In genomic region chr15:87923906-87924305, GRCm38 (mm10) we compare ENCODE assay signal across 12 mouse cellular contexts.
DNase-seq lines count a peak whose midpoint lies in the region; ATAC-seq and TF ChIP-seq lines count a peak whose summit lies in the region.
"Had no signal": no experiment of that assay in that cellular context is flagged by ENCODE, and none has a peak within 500 bp of the region (broad histone marks: within the 10 kb centered on the region; RNA-seq: fewer than 3 reads in every experiment).

No protein-coding gene starts in this region.

- H3K27ac ChIP-seq in forebrain, embryonic 10.5 days = no peak overlapping the region
- H3K27ac ChIP-seq in forebrain, embryonic 14.5 days (ENCODE audit: low read depth, low read length) = no peak overlapping the region
- H3K27ac ChIP-seq in liver, embryonic 14.5 days = no peak overlapping the region
- no peak overlapping the region for H3K27ac ChIP-seq in liver, embryonic 12.5 days
- no peak overlapping the region for H3K27ac ChIP-seq in ES-E14 (ENCODE audit: insufficient read depth, low read depth, low read length, poor library complexity, severe bottlenecking)
- H3K27ac ChIP-seq: heart, embryonic 15.5 days; intestine, embryonic 15.5 days; midbrain, embryonic 12.5 days had no signal

- intact Hi-C loops in left cerebral cortex, postnatal 4 days (cut with DNase I) = no loop called here

- no peaks in the 10 kb centered on the region for H3K27me3 ChIP-seq in forebrain, embryonic 10.5 days (ENCODE audit: poor library complexity, severe bottlenecking)
- no peaks in the 10 kb centered on the region for H3K27me3 ChIP-seq in forebrain, embryonic 14.5 days (replicated peaks; ENCODE audit: control insufficient read depth, insufficient read depth, low read length)
- no peaks in the 10 kb centered on the region for H3K27me3 ChIP-seq in liver, embryonic 14.5 days (ENCODE audit: control insufficient read depth, insufficient read depth, low read length)
- H3K27me3 ChIP-seq in liver, embryonic 12.5 days (replicated peaks) = no peaks in the 10 kb centered on the region
- H3K27me3 ChIP-seq: heart, embryonic 15.5 days; intestine, embryonic 15.5 days had no signal

- H3K9me3 ChIP-seq in forebrain, embryonic 10.5 days = no peaks in the 10 kb centered on the region
- no peaks in the 10 kb centered on the region for H3K9me3 ChIP-seq in forebrain, embryonic 14.5 days (replicated peaks; ENCODE audit: control insufficient read depth, low read length)
- H3K9me3 ChIP-seq in liver, embryonic 14.5 days (ENCODE audit: control insufficient read depth, low read length) = no peaks in the 10 kb centered on the region
- H3K9me3 ChIP-seq in liver, embryonic 12.5 days (replicated peaks) = 0 out of 2 replicates have a peak, but pooled peaks cover 3% of the 10 kb centered on the region
- no peaks in the 10 kb centered on the region for H3K9me3 ChIP-seq in ES-E14 (ENCODE audit: control insufficient read depth, insufficient read depth, low read depth, low read length)
- H3K9me3 ChIP-seq: heart, embryonic 15.5 days; intestine, embryonic 15.5 days; midbrain, embryonic 12.5 days had no signal

- whole genome bisulfite sequencing in forebrain, embryonic 10.5 days = 45% methylated on average over 9 of the region's 9 CpGs
- 39% methylated on average over 9 of the region's 9 CpGs for WGBS in forebrain, embryonic 14.5 days
- 28% methylated on average over 9 of the region's 9 CpGs for WGBS in liver, embryonic 14.5 days (ENCODE audit: insufficient replicate concordance)
- 33% methylated on average over 9 of the region's 9 CpGs for WGBS in liver, embryonic 12.5 days (ENCODE audit: insufficient replicate concordance)

- peak; percentile 19 for DNase-seq in forebrain, embryonic 10.5 days (ENCODE audit: extremely low spot score, low spot score)
- DNase-seq in forebrain, embryonic 14.5 days (ENCODE audit: low spot score) = no peak
- DNase-seq in liver, embryonic 14.5 days (ENCODE audit: low read depth in 3 of 3, low spot score in 3 of 3) = no peak
- DNase-seq in ES-E14 (ENCODE audit: low read depth, low spot score) = peak; percentile 17
- peak; percentile 39 for DNase-seq in left cerebral cortex, postnatal 4 days
- no peak for DNase-seq in thymus, postnatal 0 days (ENCODE audit: low spot score)
- DNase-seq: cerebellum, adult 2 months had no signal

- TF ChIP-seq CTCF in liver, embryonic 14.5 days (IDR thresholded peaks at IDR 0.05; ENCODE audit: low read depth) = peak; percentile 26; the same call in 1 of the 2 replicates

- H3K4me2 ChIP-seq in forebrain, embryonic 14.5 days (ENCODE audit: low read length) = no peak overlapping the region
- no peak overlapping the region for H3K4me2 ChIP-seq in liver, embryonic 14.5 days (ENCODE audit: low read depth)
- no peak overlapping the region for H3K4me2 ChIP-seq in liver, embryonic 12.5 days
- H3K4me2 ChIP-seq: heart, embryonic 15.5 days; intestine, embryonic 15.5 days; midbrain, embryonic 12.5 days had no signal

- H3K4me1 ChIP-seq in forebrain, embryonic 10.5 days = no peaks in the 10 kb centered on the region
- 0 out of 2 replicates have a peak, but pooled peaks cover 4% of the 10 kb centered on the region for H3K4me1 ChIP-seq in forebrain, embryonic 14.5 days (ENCODE audit: control insufficient read depth, insufficient read depth, low read length)
- H3K4me1 ChIP-seq in liver, embryonic 14.5 days (replicated peaks; ENCODE audit: control insufficient read depth in 2 of 2, insufficient read depth in 2 of 2, low read length in 1 of 2) = no peaks in the 10 kb centered on the region
- H3K4me1 ChIP-seq in liver, embryonic 12.5 days = no peaks in the 10 kb centered on the region
- no peaks in the 10 kb centered on the region for H3K4me1 ChIP-seq in ES-E14 (ENCODE audit: control insufficient read depth in 2 of 2, insufficient read depth in 2 of 2, low read length in 2 of 2, poor library complexity in 1 of 2)
- H3K4me1 ChIP-seq: heart, embryonic 15.5 days; intestine, embryonic 15.5 days; midbrain, embryonic 12.5 days had no signal

- in situ Hi-C loops in ES-E14 (cut with MboI; ENCODE audit: low sequenced_read_pairs in 2 of 2, unreplicated experiment in 2 of 2) = no loop called here

- ATAC-seq in forebrain, embryonic 14.5 days = no peak
- ATAC-seq in liver, embryonic 14.5 days (ENCODE audit: insufficient read depth) = no peak
- no peak for ATAC-seq in liver, embryonic 12.5 days
- ATAC-seq: activated CD4-positive, CD25-positive, alpha-beta regulatory T cell, adult 4 months; intestine, embryonic 15.5 days had no signal

- no peak overlapping the region for H3K9ac ChIP-seq in forebrain, embryonic 14.5 days (ENCODE audit: low read length)
- no peak overlapping the region for H3K9ac ChIP-seq in liver, embryonic 14.5 days (replicated peaks)
- H3K9ac ChIP-seq in liver, embryonic 12.5 days = no peak overlapping the region
- H3K9ac ChIP-seq in ES-E14 (ENCODE audit: insufficient read depth, low read depth, low read length, poor library complexity, severe bottlenecking) = no peak overlapping the region
- H3K9ac ChIP-seq: heart, embryonic 15.5 days; intestine, embryonic 15.5 days; midbrain, embryonic 12.5 days had no signal

- TF ChIP-seq EP300 in liver, embryonic 14.5 days (IDR thresholded peaks at IDR 0.05; ENCODE audit: low read depth) = no peak

- no peaks in the 10 kb centered on the region for H3K36me3 ChIP-seq in forebrain, embryonic 10.5 days (replicated peaks)
- no peaks in the 10 kb centered on the region for H3K36me3 ChIP-seq in forebrain, embryonic 14.5 days (ENCODE audit: control insufficient read depth, insufficient read depth, low read length)
- no peaks in the 10 kb centered on the region for H3K36me3 ChIP-seq in liver, embryonic 14.5 days (replicated peaks; ENCODE audit: control insufficient read depth, insufficient read depth, low read depth)
- no peaks in the 10 kb centered on the region for H3K36me3 ChIP-seq in liver, embryonic 12.5 days
- no peaks in the 10 kb centered on the region for H3K36me3 ChIP-seq in ES-E14 (ENCODE audit: control insufficient read depth, insufficient read depth, low read length, poor library complexity, severe bottlenecking)
- H3K36me3 ChIP-seq: heart, embryonic 15.5 days; intestine, embryonic 15.5 days; midbrain, embryonic 12.5 days had no signal

- H3K4me3 ChIP-seq in forebrain, embryonic 10.5 days = no peak overlapping the region
- H3K4me3 ChIP-seq in forebrain, embryonic 14.5 days (ENCODE audit: low read depth, low read length) = no peak overlapping the region
- H3K4me3 ChIP-seq in liver, embryonic 14.5 days (ENCODE audit: insufficient read depth in 1 of 2, low read depth in 2 of 2, low read length in 2 of 2) = no peak overlapping the region
- H3K4me3 ChIP-seq in liver, embryonic 12.5 days = no peak overlapping the region
- H3K4me3 ChIP-seq in ES-E14 (ENCODE audit: insufficient read depth in 1 of 2, low read depth in 1 of 2, low read length in 2 of 2, poor library complexity in 1 of 2, severe bottlenecking in 1 of 2) = no peak overlapping the region
- H3K4me3 ChIP-seq: heart, embryonic 15.5 days; intestine, embryonic 15.5 days; midbrain, embryonic 12.5 days had no signal

TF ChIP-seq in ES-E14, 5 proteins besides CTCF, POLR2A, EP300 and RAD21:
- TF ChIP-seq HCFC1 (IDR thresholded peaks at IDR 0.05; ENCODE audit: borderline replicate concordance, insufficient read depth, low read length) = no peak
- no peak for TF ChIP-seq ZNF384 (IDR thresholded peaks at IDR 0.05; ENCODE audit: low read depth, low read length)
- TF ChIP-seq MAFK (IDR thresholded peaks at IDR 0.05; ENCODE audit: insufficient read depth, low read depth, low read length) = no peak
- TF ChIP-seq ZC3H11A (IDR thresholded peaks at IDR 0.05; ENCODE audit: borderline replicate concordance, low read depth, low read length) = no peak
- TF ChIP-seq CHD2 (IDR thresholded peaks at IDR 0.05; ENCODE audit: low read depth, low read length) = no peak
TF ChIP-seq in ES-E14: peak in this region for 0.

Comparison
In these comparisons a context has a peak if more than half of its experiments do, and no peak if none do; other contexts are left out.
1. DNase-seq: peak in forebrain, embryonic 10.5 days (single experiment), ES-E14 (single experiment) and left cerebral cortex, postnatal 4 days (single experiment); none in forebrain, embryonic 14.5 days (single experiment), liver, embryonic 14.5 days (0 of 3) and thymus, postnatal 0 days (single experiment).